Mouse (Mus musculus) spleen, adult 10 weeks (tissue): ENCODE results near the gene Gm13693. TPM values are rescaled to one million over a fixed set of nuclear protein-coding genes. Genes with fewer than 3 reads are reported as not detected.

Experiments used
- polyA plus RNA-seq: library from polyadenylated mRNA; stranded (reverse); fragments of 350-450 nt; fragmentation: Illumina TruSeq; extraction: RNeasy Lipid Tissue Mini Kit (QIAGEN cat#74804); gene quantifications from one replicate; pipeline ENCODE4 v1.2.3, GENCODE M21; 2015; ENCODE audit warnings: low replicate concordance; ENCODE audit not compliant: insufficient read depth

Gene Gm13693
- not detected for polyA plus RNA-seq

DNA sequence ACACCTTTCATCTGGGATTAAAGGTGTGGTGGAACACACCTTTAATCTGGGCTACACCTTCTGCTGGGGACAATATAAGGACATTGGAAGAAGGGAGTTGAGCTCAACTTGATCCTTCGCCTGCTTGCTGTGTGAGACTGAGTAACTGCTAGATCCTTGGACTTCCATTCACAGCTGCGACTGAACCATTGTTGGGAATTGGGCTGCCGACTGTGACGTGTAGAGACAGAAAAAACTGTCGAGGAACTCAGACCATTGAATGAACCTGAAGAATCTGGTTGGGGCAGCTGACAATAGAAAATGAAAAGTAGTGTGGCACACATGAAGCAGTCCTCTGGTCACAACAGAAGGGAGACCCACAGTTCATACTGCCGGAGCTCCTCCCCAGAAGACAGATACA is at the start of gene Gm13693:
TSS of gene Gm13693 (plus strand) at position 301 of the 400 bp plus-strand sequence.

GRCm38 (mm10) chr2:83940931-83941361 is 20.4 kb upstream of the Gm13693 start, which contains the start of gene Zswim2:
Zswim2 (minus strand) TSS chr2:83941228.

DNA sequence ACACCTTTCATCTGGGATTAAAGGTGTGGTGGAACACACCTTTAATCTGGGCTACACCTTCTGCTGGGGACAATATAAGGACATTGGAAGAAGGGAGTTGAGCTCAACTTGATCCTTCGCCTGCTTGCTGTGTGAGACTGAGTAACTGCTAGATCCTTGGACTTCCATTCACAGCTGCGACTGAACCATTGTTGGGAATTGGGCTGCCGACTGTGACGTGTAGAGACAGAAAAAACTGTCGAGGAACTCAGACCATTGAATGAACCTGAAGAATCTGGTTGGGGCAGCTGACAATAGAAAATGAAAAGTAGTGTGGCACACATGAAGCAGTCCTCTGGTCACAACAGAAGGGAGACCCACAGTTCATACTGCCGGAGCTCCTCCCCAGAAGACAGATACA is 5.9 kb upstream of the Gm13693 start, which contains the start of gene Gm13698:
TSS of gene Gm13698 (plus strand) at position 301 of the 400 bp plus-strand sequence.

GRCm38 (mm10) chr2:83967013-83967412 is 5.7 kb downstream of the Gm13693 start, which contains the start of gene Gm13695:
Gm13695 (plus strand) TSS chr2:83967313.

GRCm38 (mm10) chr2:83972823-83973222 is 11.5 kb downstream of the Gm13693 start, which contains the start of gene Gm13696:
Gm13696 (plus strand) TSS chr2:83973123.

GRCm38 (mm10) chr2:83978633-83979032 is 17.3 kb downstream of the Gm13693 start, which contains the start of gene Gm13694:
Gm13694 (plus strand) TSS chr2:83978933.

DNA sequence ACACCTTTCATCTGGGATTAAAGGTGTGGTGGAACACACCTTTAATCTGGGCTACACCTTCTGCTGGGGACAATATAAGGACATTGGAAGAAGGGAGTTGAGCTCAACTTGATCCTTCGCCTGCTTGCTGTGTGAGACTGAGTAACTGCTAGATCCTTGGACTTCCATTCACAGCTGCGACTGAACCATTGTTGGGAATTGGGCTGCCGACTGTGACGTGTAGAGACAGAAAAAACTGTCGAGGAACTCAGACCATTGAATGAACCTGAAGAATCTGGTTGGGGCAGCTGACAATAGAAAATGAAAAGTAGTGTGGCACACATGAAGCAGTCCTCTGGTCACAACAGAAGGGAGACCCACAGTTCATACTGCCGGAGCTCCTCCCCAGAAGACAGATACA is 23.1 kb downstream of the Gm13693 start, which contains the start of gene Gm13697:
TSS of gene Gm13697 (plus strand) at position 301 of the 400 bp plus-strand sequence.

GRCm38 (mm10) chr2:83990253-83990652 is 28.9 kb downstream of the Gm13693 start, which contains the start of gene Gm13691:
Gm13691 (plus strand) TSS chr2:83990553.

Other genes with a start within 250 kb of the Gm13693 start
- gene Itgav, start 237.1 kb upstream of the Gm13693 start, polyA plus RNA-seq, result 38.3 TPM
- gene Fam171b, start 148.9 kb upstream of the Gm13693 start, polyA plus RNA-seq, result 1.6 TPM
- gene Zswim2, start 20.3 kb upstream of the Gm13693 start, polyA plus RNA-seq, result not detected
- not detected for gene Gm13698, start 5.8 kb upstream of the Gm13693 start, polyA plus RNA-seq
- not detected for gene Gm13695, start 5.8 kb downstream of the Gm13693 start, polyA plus RNA-seq
- gene Gm13696, start 11.6 kb downstream of the Gm13693 start, polyA plus RNA-seq, result not detected
- not detected for gene Gm13694, start 17.4 kb downstream of the Gm13693 start, polyA plus RNA-seq
- gene Gm13697, start 23.2 kb downstream of the Gm13693 start, polyA plus RNA-seq, result not detected
- gene Gm13691, start 29.1 kb downstream of the Gm13693 start, polyA plus RNA-seq, result not detected